Mouse (Mus musculus): ENCODE results near the gene Lrp1. TPM values are rescaled to one million over a fixed set of nuclear protein-coding genes. Genes with fewer than 3 reads are reported as not detected.

Lrp1 gene
- total and polyA plus RNA-seq, 3 experiments = 74.0 to 83.7 (median 79.5) TPM

DNA sequence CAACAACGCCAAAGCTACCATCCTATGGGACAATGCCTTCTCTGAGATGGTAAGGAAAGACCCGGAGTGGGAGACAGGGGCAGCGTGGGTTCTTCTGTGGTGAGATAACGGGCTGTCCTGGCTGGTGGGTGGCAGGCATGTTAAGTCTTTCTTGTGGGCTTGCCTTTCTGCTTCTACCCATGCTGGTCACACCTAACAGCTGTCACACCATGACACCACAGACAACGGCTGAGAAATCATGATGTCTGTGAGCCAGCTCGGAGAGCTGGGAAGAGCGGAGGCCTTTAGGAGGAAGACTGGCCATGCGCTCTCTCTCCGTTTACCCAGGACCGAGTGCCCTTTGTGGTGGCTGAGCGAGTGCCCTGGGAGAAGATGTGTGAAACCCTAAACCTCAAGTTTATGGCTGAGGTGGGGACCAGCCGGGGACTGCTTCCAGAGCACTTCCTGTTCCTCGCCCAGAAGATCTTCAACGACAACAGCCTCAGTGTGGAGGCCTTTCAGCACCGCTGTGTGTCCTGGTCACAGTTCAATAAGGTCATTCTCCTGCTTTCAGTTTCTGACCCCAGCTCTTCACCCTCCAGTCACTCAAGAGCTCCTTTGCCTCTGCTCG, 34.1 kb upstream of the Lrp1 start:
- Histone ChIP-seq H3K9ac (ENCODE audit: low read depth, low read length) (no peak overlapping the region), H3K27ac (no peak overlapping the region), H3K4me3 (no peak overlapping the region), H3K36me3 (ENCODE audit: control insufficient read depth, insufficient read depth, low read length) (no peaks in the 10 kb centered on the region), H3K79me2 (replicated peaks; ENCODE audit: control insufficient read depth, insufficient read depth, low read length) (no peaks in the 10 kb centered on the region), H3K27me3 (ENCODE audit: control insufficient read depth, insufficient read depth, low read length) (no peaks in the 10 kb centered on the region), H3K4me1 (ENCODE audit: control insufficient read depth, insufficient read depth, low read length) (no peaks in the 10 kb centered on the region)
- intact Hi-C loops (cut with DNase I) = no loop called here
- 74% methylated on average over 16 of the region's 16 CpGs for WGBS
- TF ChIP-seq POLR2A (IDR thresholded peaks at IDR 0.05; ENCODE audit: insufficient read depth, low read depth, low read length) (no peak), EP300 (IDR thresholded peaks at IDR 0.05; ENCODE audit: insufficient read depth, low read depth, low read length) (no peak), CTCF (IDR thresholded peaks at IDR 0.05) (no peak)
- DNase-seq = peak in 1 of 2 experiments; percentile 13

- H3K9ac ChIP-seq (ENCODE audit: low read depth, low read length) = no peak overlapping the region
- 59% methylated on average over 21 of the region's 21 CpGs for WGBS
- intact Hi-C loops (cut with DNase I) = no loop called here
- H3K36me3 ChIP-seq (ENCODE audit: control insufficient read depth, insufficient read depth, low read length) = no peaks in the 10 kb centered on the region
- no peaks in the 10 kb centered on the region for H3K79me2 ChIP-seq (replicated peaks; ENCODE audit: control insufficient read depth, insufficient read depth, low read length)
- no peak for DNase-seq
- no peak for TF ChIP-seq POLR2A (IDR thresholded peaks at IDR 0.05; ENCODE audit: insufficient read depth, low read depth, low read length)
- no peak for TF ChIP-seq CTCF (IDR thresholded peaks at IDR 0.05)
- no peak for TF ChIP-seq EP300 (IDR thresholded peaks at IDR 0.05; ENCODE audit: insufficient read depth, low read depth, low read length)
- no peaks in the 10 kb centered on the region for H3K4me1 ChIP-seq (ENCODE audit: control insufficient read depth, insufficient read depth, low read length)
- H3K4me3 ChIP-seq = no peak overlapping the region
- no peaks in the 10 kb centered on the region for H3K27me3 ChIP-seq (ENCODE audit: control insufficient read depth, insufficient read depth, low read length)
- H3K27ac ChIP-seq = no peak overlapping the region
These were observed 32.1 kb upstream of the Lrp1 start for GRCm38 (mm10) chr10:127652906-127653638.

DNA sequence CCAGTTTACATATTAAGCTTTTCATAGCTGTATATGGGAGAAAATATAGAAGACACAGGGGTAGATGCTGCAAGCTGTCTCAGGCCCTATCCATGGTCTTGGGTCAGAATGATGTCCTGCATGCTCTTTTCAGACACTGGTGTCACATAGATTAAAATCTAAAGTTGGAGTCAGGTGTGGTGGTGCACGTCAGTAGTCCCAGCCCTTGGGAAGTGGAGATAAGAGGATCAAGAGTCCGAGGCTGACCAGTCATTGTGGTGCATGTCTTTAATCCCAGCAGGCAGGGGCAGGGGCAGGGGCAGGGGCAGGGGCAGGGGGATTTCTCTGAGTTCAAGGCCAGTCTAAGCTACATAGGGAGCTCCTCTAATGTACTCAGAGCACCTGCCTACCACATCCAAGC, 24.8 kb upstream of the Lrp1 start:
- Histone ChIP-seq H3K27me3 (ENCODE audit: control insufficient read depth, insufficient read depth, low read length) (no peaks in the 10 kb centered on the region), H3K36me3 (ENCODE audit: control insufficient read depth, insufficient read depth, low read length) (no peaks in the 10 kb centered on the region), H3K4me1 (ENCODE audit: control insufficient read depth, insufficient read depth, low read length) (peaks cover 5% of the 10 kb centered on the region), H3K4me3 (no peak overlapping the region), H3K79me2 (replicated peaks; ENCODE audit: control insufficient read depth, insufficient read depth, low read length) (no peaks in the 10 kb centered on the region; the same call in 1 of the 2 replicates), H3K27ac (no peak overlapping the region), H3K9ac (ENCODE audit: low read depth, low read length) (no peak overlapping the region)
- intact Hi-C loops (cut with DNase I) = no loop called here
- no peak for DNase-seq
- WGBS = 80% methylated on average over 2 of the region's 2 CpGs
- no peak for TF ChIP-seq EP300 (IDR thresholded peaks at IDR 0.05; ENCODE audit: insufficient read depth, low read depth, low read length)
- no peak for TF ChIP-seq POLR2A (IDR thresholded peaks at IDR 0.05; ENCODE audit: insufficient read depth, low read depth, low read length)
- TF ChIP-seq CTCF (IDR thresholded peaks at IDR 0.05) = no peak

GRCm38 (mm10) chr10:127643553-127644238, 22.7 kb upstream of the Lrp1 start:
- DNase-seq = peak; percentile 90
- Histone ChIP-seq H3K27ac (peak overlapping the region; percentile 100), H3K27me3 (ENCODE audit: control insufficient read depth, insufficient read depth, low read length) (no peaks in the 10 kb centered on the region), H3K9ac (ENCODE audit: low read depth, low read length) (peak overlapping the region; percentile 85), H3K4me3 (peak overlapping the region; percentile 84), H3K4me1 (ENCODE audit: control insufficient read depth, insufficient read depth, low read length) (peaks cover 5% of the 10 kb centered on the region), H3K36me3 (ENCODE audit: control insufficient read depth, insufficient read depth, low read length) (no peaks in the 10 kb centered on the region), H3K79me2 (replicated peaks; ENCODE audit: control insufficient read depth, insufficient read depth, low read length) (no peaks in the 10 kb centered on the region; the same call in 1 of the 2 replicates)
- 1% methylated on average over 25 of the region's 25 CpGs for WGBS
- intact Hi-C loops (cut with DNase I) = loop anchor here (1.0 to 5.0 kb wide), 4 partner anchors 19 to 364 kb away; partner anchors contain the start of genes Hsd17b6 and Zbtb39
- 0 out of 2 replicates have a peak, but pooled peaks have one; percentile 9 for TF ChIP-seq EP300 (IDR thresholded peaks at IDR 0.05; ENCODE audit: insufficient read depth, low read depth, low read length)
- TF ChIP-seq POLR2A (IDR thresholded peaks at IDR 0.05; ENCODE audit: insufficient read depth, low read depth, low read length) = peak; percentile 72
- TF ChIP-seq CTCF (IDR thresholded peaks at IDR 0.05) = no peak; the same call in 1 of the 2 replicates

DNA sequence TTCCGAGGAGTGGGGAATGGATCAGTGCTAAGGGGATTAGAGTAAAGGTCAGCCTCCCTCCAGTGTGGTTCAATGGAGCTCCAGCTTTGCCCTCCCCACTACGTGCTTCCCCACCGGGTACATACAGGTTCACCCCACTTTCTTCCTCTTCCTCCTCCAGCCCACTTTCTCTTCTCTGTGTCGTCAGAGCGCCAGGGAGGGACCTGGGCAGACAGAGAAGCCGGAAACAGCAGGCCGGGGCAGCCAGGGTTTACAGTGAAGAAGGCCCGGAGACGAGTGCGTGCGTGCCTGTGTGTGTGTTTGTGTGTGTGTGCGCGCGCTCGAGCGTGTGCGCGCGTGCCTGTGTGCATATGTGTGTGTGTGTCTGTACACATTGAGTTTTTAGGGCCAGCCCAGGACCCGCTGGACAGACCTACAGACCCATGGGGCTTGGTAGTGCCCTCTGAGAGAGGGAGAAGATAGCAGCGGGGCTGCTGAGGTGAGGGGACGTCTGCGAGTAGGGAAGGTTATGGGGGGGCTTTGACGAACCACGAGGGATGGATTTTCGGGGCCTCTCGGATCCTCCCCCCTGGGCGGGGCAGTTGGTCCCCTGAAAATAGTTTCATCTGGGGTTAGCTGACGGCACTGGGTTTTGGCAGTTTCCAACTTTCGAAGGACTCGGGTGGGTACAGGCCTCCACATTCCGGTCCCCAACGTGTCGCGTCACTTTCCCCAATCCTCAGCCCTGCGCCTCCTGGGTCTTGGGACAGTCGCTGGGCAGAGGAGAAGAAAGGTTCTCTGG, 22.0 kb upstream of the Lrp1 start, which contains the start of gene Stat6:
Stat6 (plus strand) TSS at position 215 of the 781 bp plus-strand sequence.
- WGBS = under 1% methylated on average over 37 of the region's 37 CpGs
- Histone ChIP-seq H3K27me3 (ENCODE audit: control insufficient read depth, insufficient read depth, low read length) (no peaks in the 10 kb centered on the region), H3K79me2 (replicated peaks; ENCODE audit: control insufficient read depth, insufficient read depth, low read length) (no peaks in the 10 kb centered on the region; the same call in 1 of the 2 replicates), H3K36me3 (ENCODE audit: control insufficient read depth, insufficient read depth, low read length) (no peaks in the 10 kb centered on the region), H3K4me3 (peak within 1 kb of the TSS; percentile 84), H3K27ac (peak within 1 kb of the TSS; percentile 100), H3K9ac (ENCODE audit: low read depth, low read length) (peak within 1 kb of the TSS; percentile 85), H3K4me1 (ENCODE audit: control insufficient read depth, insufficient read depth, low read length) (peaks cover 5% of the 10 kb centered on the region)
- intact Hi-C loops (cut with DNase I) = loop anchor here (1.0 to 5.0 kb wide), 4 partner anchors 24 to 364 kb away; partner anchors contain the start of genes Hsd17b6 and Zbtb39
- peak; percentile 86 to 90 for DNase-seq
- TF ChIP-seq POLR2A (IDR thresholded peaks at IDR 0.05; ENCODE audit: insufficient read depth, low read depth, low read length) (peak; percentile 51), EP300 (IDR thresholded peaks at IDR 0.05; ENCODE audit: insufficient read depth, low read depth, low read length) (peak; percentile 46; the same call in 1 of the 2 replicates), CTCF (IDR thresholded peaks at IDR 0.05) (no peak)

Measured in heart, adult 2 months (tissue).